Mouse (Mus musculus) naive thymus-derived CD4-positive, alpha-beta T cell, adult 2 months (primary cell): ENCODE measurements around the gene Tm2d3.

Experiments
- DNase-seq: peaks from one replicate; pipeline ENCODE4 v3.0.0-alpha.2; 2011; ENCODE audit warnings: low read depth

Tm2d3 gene

GRCm38 (mm10) chr7:65704818-65705242, 13.9 kb downstream of the Tm2d3 start:
- peak; percentile 87 for DNase-seq

DNA sequence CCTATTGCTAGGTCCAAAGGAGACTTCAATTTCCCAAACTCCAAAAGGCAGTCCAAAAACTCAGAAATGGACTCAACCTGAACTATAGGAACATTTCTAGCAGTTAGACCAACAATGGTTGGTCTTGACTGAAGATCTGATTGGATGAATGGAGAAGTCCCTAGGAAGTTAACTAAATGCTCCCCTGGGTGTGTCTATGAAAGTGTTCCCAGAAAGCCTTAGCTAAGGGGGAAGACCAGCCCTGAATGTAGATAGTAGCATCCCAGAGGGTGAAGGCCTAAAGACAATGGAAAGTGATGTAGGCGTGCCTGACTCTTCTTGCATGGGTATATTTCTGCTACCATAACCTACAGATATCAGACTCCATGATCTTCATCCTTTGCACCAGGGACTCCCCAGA, 17.5 kb downstream of the Tm2d3 start:
- DNase-seq: no peak

GRCm38 (mm10) chr7:65710301-65710700, 19.3 kb downstream of the Tm2d3 start:
- DNase-seq: no peak

DNA sequence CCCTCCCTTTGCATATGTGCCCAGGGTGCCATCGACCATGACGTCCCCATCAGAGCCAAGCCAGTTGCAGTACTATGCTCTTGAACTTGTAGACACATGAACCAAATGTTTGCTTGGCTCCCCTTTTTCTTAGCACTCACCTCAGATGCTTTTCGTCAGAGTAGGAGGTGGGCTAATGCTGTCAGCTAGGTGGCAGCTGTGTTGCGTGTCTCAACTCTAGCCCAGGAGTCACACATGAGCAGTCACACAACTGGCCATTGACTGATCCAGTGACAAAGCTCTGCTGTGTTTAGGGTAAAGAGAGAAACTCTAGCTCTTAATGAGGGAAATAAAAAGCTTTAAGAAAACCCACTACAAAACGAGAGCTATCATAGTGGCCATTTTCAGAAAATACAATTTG, 22.8 kb downstream of the Tm2d3 start:
- no peak for DNase-seq

DNA sequence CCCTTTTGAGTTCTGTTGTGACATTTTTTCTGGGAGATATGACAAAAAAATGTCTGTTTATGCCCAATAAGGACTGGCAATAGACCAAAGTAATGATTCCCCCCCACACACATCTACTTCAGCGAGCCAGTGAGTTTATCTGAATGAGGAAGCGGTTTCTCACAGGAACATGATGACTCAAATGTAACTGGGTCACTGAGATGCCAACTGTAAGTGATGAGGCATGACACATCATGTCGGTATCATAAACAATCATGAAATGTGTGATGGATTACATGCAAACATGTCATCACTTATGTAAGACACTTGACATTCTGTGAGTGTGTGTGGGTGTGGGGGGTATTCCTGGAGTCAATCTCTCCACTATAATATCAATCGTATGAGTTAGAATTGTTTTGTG, 23.3 kb downstream of the Tm2d3 start:
- no peak for DNase-seq

DNA sequence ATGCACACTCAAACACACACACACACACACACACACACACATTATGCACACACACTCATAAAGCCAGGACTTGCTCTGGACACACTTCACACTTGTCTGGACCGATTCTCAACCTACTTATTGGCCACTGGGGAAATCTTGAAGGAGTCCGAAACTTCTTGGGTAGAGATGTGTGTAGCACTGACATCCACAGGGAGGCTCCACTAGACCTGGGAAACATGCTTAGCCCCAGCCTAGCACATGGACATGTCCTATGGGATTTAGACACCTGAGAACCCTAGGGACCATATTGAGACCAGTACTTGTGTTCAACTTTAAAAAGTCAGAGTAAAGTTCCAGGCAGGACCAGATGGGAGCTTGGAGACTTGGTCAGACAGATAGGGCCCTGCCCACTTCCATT, 43.1 kb downstream of the Tm2d3 start:
- no peak for DNase-seq

- DNase-seq: no peak
These were observed 44.3 kb downstream of the Tm2d3 start for GRCm38 (mm10) chr7:65735261-65735660.

GRCm38 (mm10) chr7:65737286-65738040, 46.5 kb downstream of the Tm2d3 start:
- no peak for DNase-seq

- DNase-seq: no peak
These were observed 51.9 kb downstream of the Tm2d3 start for GRCm38 (mm10) chr7:65742857-65743256.

DNA sequence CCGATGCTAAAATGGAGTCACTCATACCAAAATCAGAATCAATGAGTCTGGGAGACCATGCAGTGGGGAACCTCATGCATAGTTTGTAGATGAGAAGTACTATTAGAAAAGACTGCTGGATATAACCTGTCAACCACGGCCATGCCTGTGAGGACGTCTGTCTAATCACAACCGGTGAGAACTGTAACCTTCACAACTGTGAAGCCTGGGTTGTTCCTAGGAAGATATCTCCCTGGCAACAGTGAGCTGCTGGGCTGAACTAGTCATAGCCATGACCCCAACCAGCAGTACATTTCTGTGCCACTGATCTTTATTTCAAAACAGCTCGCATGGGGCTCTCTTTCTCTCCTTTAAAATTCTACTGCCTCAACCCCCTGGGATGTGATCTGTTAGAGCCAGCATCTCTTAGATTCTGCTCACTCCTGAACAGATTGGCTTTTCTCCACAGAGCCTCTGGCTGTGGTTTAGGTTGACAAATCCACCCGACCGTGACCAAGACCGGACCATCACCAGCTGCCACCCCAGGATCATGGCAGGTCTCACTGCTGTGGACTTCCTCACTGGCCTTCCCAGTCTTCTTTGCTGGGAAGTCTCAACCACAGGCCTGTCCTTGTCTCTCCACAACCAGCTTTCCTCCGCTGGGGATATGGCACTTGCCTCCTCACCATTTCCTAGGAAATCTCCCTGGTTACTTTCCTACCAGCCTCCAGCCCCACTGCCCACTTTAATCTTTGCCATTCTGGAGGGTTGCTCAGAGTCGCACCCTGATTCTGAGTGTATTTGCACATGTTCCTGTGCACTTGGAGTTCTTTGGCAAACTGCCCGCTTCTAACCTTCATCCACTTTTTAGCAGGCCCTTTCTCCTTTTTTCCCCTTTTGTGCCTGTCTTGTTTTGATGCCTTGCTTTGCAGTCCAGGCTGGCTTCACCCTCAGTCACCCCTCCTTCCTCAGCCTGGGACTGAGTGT, 57.3 kb downstream of the Tm2d3 start:
- DNase-seq: no peak
